Mouse (Mus musculus) midbrain, embryonic 14.5 days (tissue): ENCODE measurements at regions not wholly inside any gene's neighbourhood (a gene's known extent, or its start where the extent isn't known, plus 50 kb on each side); places are given as distances from the start of the nearest gene placed in this dataset.

ENCODE experiments used
- ATAC-seq: fragments of 200-750 bp; cut with Nextera tagmentation; 2 replicates; pipeline ENCODE4 v1.8.0; 2017; ENCODE audit warnings: moderate number of reproducible peaks, moderate library complexity; ENCODE audit not compliant: low FRiP score, low TSS enrichment
- DNase-seq: peaks from one replicate; pipeline ENCODE4 v3.0.0-alpha.2; 2015
- H3K27ac ChIP-seq: fragments of 300-500 bp; sonication (generic); replicated peaks from 2 replicates; pipeline ENCODE4 v1.5.1; 2014; ENCODE audit warnings: mild to moderate bottlenecking, low read depth, low read length, moderate library complexity
- H3K27me3 ChIP-seq: fragments of 300-500 bp; sonication (generic); 2 replicates; pipeline ENCODE4 v1.6.1; 2014; ENCODE audit warnings: low read length, control low read depth, mixed read lengths; ENCODE audit not compliant: control insufficient read depth, insufficient read depth
- H3K36me3 ChIP-seq: fragments of 300-500 bp; sonication (generic); 2 replicates; pipeline ENCODE4 v1.6.1; 2014; ENCODE audit warnings: low read length, control low read depth; ENCODE audit not compliant: control insufficient read depth, insufficient read depth
- H3K4me1 ChIP-seq: fragments of 300-500 bp; sonication (generic); 2 replicates; pipeline ENCODE4 v1.6.1; 2014; ENCODE audit warnings: mild to moderate bottlenecking, antibody characterized with exemption, low read length, control low read depth; ENCODE audit not compliant: control insufficient read depth, insufficient read depth
- H3K4me2 ChIP-seq: fragments of 300-500 bp; sonication (generic); 2 replicates; pipeline ENCODE4 v1.6.1; 2014; ENCODE audit warnings: mild to moderate bottlenecking, low read length, moderate library complexity
- H3K4me3 ChIP-seq: fragments of 300-500 bp; sonication (generic); replicated peaks from 2 replicates; pipeline ENCODE4 v1.5.1; 2014; ENCODE audit warnings: low read depth, low read length
- H3K9ac ChIP-seq: fragments of 300-500 bp; sonication (generic); replicated peaks from 2 replicates; pipeline ENCODE4 v1.6.1; 2014; ENCODE audit warnings: mild to moderate bottlenecking, low read length, moderate library complexity
- H3K9me3 ChIP-seq: fragments of 300-500 bp; sonication (generic); 2 replicates; pipeline ENCODE4 v1.6.1; 2016; ENCODE audit warnings: low read length, control low read depth, mixed read lengths; ENCODE audit not compliant: control insufficient read depth
- WGBS: fragments of 180-500 bp; shearing (Covaris S2); extraction: QIAGEN DNeasy Blood & Tissue Kit; methylation state at CpG from one replicate; pipeline ENCODE4 v1.1.7; 2014; 5-methylcytosine and 5-hydroxymethylcytosine counted together

GRCm38 (mm10) chrX:156598070-156598469 lies 817.0 kb downstream of the Phex start:
- no peak overlapping the region for H3K27ac ChIP-seq
- ATAC-seq: no peak
- DNase-seq: no peak
- no peaks in the 10 kb centered on the region for H3K9me3 ChIP-seq
- no peaks in the 10 kb centered on the region for H3K4me1 ChIP-seq
- no peak overlapping the region for H3K9ac ChIP-seq
- H3K36me3 ChIP-seq: no peaks in the 10 kb centered on the region
- no peaks in the 10 kb centered on the region for H3K27me3 ChIP-seq
- no peak overlapping the region for H3K4me3 ChIP-seq
- H3K4me2 ChIP-seq: no peak overlapping the region

GRCm38 (mm10) chrX:156594735-156595134 lies 820.4 kb downstream of the Phex start:
- H3K36me3 ChIP-seq: no peaks in the 10 kb centered on the region
- ATAC-seq (no peak; the same call in 1 of the 2 replicates), DNase-seq (peak; percentile 10)
- no peak overlapping the region for H3K4me3 ChIP-seq
- H3K4me1 ChIP-seq: no peaks in the 10 kb centered on the region
- no peak overlapping the region for H3K9ac ChIP-seq
- WGBS: 71% methylated on average over 5 of the region's 5 CpGs
- H3K27me3 ChIP-seq: no peaks in the 10 kb centered on the region
- no peak overlapping the region for H3K4me2 ChIP-seq
- H3K27ac ChIP-seq: no peak overlapping the region
- H3K9me3 ChIP-seq: no peaks in the 10 kb centered on the region
